Mouse (Mus musculus) kidney, adult 2 months (tissue): ENCODE results near the gene Abca6.

Experiments used
- CTCF ChIP-seq: fragments of 200-500 bp; conservative IDR thresholded peaks from 2 replicates; pipeline ENCODE4 v1.5.1; 2011; ENCODE audit warnings: low read depth, mild to moderate bottlenecking, control low read depth, low read length, moderate library complexity, mixed read lengths; ENCODE audit not compliant: insufficient read depth, insufficient read length
- POLR2A ChIP-seq: fragments of 200-500 bp; IDR thresholded peaks from one replicate; pipeline ENCODE4 v1.6.1; 2011; ENCODE audit warnings: low read depth, low read length, control low read depth

DNA sequence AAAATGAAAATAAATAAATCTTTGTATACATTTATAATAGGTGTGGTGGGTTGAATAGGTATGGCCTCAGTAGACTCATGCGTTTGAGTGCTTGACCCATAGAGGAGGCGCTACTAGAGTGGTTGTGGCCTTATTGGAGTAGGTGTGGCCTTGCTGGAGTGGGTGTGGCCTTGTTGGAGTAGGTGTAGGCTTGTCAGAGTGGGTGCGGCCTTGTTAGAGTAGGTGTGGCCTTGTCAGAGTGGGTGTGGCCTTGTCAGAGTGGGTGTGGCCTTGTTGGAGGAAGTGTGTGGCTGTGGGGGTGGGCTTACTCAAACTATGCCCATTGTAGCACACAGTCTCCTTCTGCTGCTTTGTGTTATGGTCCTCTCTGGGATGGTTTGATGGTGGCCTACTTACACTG is 80.4 kb downstream of the Abca6 start:
- TF ChIP-seq CTCF = no peak
- no peak for TF ChIP-seq POLR2A
